Mouse (Mus musculus) heart, adult 2 months (tissue): Measurements from ENCODE around the gene Brd3os.

Source experiments
- CTCF ChIP-seq: fragments of 200-600 bp; IDR thresholded peaks from 2 replicates; pipeline ENCODE4 v1.8.1; 2022; ENCODE audit warnings: antibody characterized with exemption, mild to moderate bottlenecking, moderate library complexity
- POLR2A ChIP-seq: fragments of 200-500 bp; IDR thresholded peaks from 2 replicates; pipeline ENCODE4 v1.6.1; 2011; ENCODE audit warnings: mild to moderate bottlenecking, low read depth, low read length, control low read depth; ENCODE audit not compliant: insufficient read depth

DNA sequence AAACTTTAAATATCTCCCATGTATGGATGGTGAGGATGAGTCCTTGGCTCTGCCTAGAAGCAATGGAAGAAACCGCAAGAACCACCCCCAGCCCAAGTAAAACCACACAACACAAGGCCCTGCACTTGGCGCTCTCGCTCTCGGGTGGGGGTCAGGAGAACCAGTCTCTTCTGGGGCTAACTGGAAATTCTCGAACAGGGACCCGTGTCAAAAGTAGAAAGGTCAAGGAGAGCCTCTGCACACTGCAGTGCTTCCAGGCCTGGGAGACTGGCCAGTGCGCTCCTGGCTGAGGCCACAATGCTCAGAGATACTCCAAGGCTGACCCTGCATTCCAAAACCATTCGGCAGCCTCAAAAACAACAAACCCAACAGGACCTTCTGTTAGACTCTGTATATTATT is 4.7 kb downstream of the Brd3os start:
- no peak for TF ChIP-seq CTCF
- TF ChIP-seq POLR2A = no peak
